Mouse (Mus musculus) lung, postnatal 10 days (tissue): ENCODE results near the gene Trmt10a.
"Not testable (repeated sequence)": the region's sequence is repeated elsewhere in the genome, so short reads cannot be mapped to it uniquely, and the experiment has no call there.

ENCODE experiments used
- DNase-seq: peaks from one replicate; pipeline ENCODE4 v3.0.0; 2021

Gene Trmt10a

GRCm38 (mm10) chr3:138138146-138138545 lies 5.1 kb upstream of the Trmt10a start:
- DNase-seq = not testable (repeated sequence)

- DNase-seq = no peak
These were observed 3.6 kb upstream of the Trmt10a start for GRCm38 (mm10) chr3:138139663-138140062.

DNA sequence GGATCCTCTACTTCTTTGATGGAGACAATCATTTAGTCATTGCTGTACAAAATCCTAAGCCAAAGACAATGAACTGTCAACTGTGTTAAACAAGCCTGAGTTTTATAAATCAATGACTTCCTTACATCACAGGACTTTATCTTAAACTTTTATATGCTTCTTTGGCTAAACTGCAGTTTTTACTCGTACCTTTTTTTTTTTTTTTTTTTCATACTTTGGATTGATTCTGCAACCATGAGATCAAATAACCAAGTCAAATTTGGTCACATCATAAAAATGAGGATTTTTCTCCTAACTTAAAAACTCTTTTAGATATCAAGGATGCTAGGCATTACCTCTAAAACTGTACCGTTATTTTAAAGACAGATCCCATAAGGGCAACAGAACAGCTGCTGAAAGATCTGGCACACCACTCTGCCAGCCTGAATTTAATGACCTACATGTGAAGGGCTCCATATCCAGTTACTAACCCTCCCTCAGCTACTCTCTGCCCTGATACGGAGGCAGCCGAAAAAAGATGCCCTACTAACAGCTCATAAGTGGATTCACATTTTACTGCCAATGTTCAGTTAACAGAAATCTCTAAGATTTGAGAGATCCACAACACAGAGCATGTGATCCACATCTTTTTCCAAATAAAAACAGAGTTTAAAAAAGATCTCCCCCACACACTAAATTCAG lies 1.1 kb upstream of the Trmt10a start:
- DNase-seq = no peak

- no peak for DNase-seq
These were observed 424 bp upstream of the Trmt10a start for GRCm38 (mm10) chr3:138142733-138143314.

- DNase-seq = no peak
These were observed 903 bp downstream of the Trmt10a start for GRCm38 (mm10) chr3:138144060-138144641.

GRCm38 (mm10) chr3:138144642-138145171 lies 1.5 kb downstream of the Trmt10a start, which contains the start of gene Mttp:
Gene Mttp (minus strand): TSS chr3:138144968.
- DNase-seq = peak; percentile 91

DNA sequence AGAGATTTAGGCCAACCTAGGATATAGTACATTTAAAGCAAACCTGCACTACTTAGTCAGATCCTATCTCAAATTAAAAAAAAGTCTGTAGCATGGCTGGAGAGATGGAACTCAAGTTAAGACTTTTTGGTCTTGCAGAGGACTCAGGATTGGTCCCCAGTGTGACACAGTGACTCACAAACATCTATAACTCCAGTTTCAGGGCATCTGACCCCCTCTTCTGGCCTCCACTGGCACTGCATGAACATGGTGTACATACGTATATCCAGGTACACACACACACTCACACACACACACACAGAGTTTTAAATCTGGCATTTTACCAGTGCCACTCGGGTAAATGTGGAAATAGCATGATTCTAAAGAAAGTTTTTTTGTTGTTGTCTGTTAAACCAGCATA lies 5.6 kb downstream of the Trmt10a start:
- no peak for DNase-seq

DNA sequence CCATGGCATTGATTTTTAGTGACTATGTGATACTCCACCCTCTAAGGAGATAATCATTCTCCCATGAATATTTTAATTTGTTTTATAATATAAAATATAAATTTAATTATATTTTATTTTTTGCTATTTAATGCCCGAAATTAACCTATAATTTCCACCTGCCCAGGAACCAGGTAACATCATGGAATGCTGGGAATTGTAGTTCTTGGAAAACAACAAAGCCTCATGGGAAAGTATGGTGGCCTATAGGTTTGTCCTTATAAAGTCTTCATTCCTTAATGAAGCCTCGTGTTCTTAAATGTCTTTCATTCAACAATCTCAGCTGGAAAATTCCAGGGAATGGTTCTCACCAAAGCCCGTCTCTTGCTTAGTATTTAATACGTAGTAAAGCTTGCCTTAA lies 11.8 kb downstream of the Trmt10a start:
- DNase-seq = no peak

DNA sequence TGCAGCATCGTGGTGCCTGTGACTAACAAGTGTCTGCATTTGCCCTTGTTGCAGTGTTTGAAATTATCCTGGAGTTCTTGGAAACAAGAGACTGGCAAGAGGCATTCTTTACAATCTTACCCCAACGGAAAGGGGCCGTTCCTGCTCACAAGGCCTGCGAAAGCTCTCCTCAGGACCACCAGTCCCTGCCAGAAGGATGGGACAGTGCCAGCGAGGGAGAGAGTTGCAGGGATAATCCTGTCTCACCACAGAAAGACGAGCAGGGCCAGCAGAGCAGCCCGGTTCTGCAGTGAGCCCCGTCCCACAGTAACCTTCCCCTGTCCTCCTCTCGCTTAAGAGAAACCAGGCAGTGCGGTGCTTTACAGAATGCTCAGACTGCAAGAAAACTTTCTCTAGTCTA lies 13.4 kb downstream of the Trmt10a start:
- no peak for DNase-seq

DNA sequence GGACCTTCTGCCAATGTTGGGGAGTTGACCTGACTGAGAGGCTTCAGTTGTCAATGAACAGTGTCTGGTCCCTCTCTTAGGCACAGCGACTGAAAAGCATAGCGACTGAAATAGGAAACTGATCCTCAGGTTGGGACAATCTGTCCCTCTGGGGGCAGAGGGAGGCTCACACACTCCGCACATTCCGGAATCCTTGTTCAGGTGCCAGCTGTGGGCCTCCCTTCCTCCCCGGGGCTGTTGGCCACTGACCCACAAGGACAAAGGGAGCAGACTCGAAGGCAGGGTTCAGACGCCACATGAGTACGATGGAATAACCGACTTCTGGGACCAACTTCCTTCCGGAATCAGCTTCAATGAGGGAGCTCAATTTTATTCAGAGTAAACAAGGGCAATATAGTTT lies 18.4 kb downstream of the Trmt10a start:
- DNase-seq = no peak

DNA sequence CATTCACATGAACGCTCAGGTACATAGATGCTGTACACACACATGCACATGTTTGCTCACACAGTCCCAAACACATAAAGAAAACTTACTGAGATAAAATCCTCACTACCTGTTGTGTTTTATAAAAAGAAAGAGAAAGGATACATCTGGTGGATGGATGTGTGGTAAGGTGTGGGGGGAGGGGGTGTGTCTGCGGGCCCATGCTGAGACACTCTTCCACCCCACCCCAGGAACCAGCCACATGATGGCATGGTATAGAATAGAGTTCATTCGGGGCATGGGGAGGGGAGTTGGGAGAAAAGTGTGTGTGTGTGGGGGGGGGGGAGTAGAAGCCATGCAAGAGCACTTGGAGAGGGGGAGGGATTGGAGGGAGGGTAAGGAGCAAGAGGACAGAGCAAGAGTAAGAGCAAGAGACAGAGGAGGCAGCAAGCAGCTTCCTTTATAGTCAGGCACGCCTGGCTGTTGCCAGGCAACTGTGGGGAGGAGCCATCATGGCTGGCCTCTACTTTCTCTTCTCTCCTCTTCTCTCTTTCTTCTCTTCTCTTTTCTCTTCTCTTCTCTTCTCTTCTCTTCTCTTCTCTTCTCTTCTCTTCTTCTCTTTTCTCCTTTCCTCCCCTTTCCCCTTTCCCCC lies 19.4 kb downstream of the Trmt10a start:
- DNase-seq = no peak

- no peak for DNase-seq
These were observed 30.0 kb downstream of the Trmt10a start for GRCm38 (mm10) chr3:138173291-138173690.

- no peak for DNase-seq
These were observed 32.3 kb downstream of the Trmt10a start for GRCm38 (mm10) chr3:138175551-138175950.

GRCm38 (mm10) chr3:138182019-138182418 lies 38.8 kb downstream of the Trmt10a start:
- DNase-seq = no peak

- DNase-seq = no peak
These were observed 40.1 kb downstream of the Trmt10a start for GRCm38 (mm10) chr3:138183371-138183770.

GRCm38 (mm10) chr3:138185290-138185689 lies 42.0 kb downstream of the Trmt10a start:
- DNase-seq = peak; percentile 73

DNA sequence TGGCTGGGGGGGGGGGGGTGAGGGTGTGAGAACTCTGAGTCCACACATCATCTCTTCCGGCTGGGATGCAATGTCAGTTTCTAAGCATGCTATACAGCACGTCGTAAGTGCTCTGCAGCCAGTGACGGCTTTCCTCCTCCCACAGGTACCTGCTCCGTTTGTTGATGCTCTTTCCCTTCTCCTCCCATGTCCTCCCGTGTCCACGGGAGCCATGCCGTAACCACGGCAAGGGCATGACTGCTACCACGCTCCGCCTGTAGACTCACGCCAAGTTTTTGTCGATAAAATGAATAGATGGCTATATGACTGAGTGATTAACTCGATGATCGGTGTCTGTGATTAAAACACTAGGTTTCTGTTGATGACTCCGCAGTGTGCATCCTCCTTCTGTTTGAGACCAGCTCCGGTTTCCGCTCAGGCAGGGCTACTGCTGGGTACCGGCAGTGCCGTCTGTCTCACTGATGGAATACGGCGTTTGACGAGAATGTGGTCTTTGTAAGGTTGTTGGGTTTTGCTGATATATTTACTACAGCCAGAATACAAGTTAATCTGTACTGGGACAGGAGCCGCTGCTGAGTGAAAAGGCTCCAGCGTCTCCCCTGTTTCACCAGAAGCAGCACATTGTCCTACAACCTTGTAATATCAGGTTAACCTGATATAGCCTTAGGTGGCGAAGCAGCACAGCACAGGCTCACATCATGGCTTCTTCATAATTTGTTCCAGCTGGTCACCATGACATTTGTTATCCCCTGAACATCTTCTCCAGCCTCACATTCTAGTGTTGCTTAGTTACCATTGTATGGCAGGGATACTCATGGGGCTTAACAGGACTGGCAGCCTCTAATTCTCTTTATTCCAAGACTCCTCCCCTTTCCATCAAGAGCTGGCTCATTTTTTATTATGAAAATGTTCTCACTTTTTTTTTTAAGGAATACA lies 43.0 kb downstream of the Trmt10a start:
- no peak for DNase-seq

- DNase-seq = no peak
These were observed 49.0 kb downstream of the Trmt10a start for GRCm38 (mm10) chr3:138192260-138192659.

- DNase-seq = peak; percentile 18
These were observed 50.5 kb downstream of the Trmt10a start, which contains the start of gene 4930579F01Rik for GRCm38 (mm10) chr3:138193683-138194302. Gene 4930579F01Rik (minus strand): TSS chr3:138193825.

- no peak for DNase-seq
These were observed 53.8 kb downstream of the Trmt10a start for GRCm38 (mm10) chr3:138197093-138197492.

DNA sequence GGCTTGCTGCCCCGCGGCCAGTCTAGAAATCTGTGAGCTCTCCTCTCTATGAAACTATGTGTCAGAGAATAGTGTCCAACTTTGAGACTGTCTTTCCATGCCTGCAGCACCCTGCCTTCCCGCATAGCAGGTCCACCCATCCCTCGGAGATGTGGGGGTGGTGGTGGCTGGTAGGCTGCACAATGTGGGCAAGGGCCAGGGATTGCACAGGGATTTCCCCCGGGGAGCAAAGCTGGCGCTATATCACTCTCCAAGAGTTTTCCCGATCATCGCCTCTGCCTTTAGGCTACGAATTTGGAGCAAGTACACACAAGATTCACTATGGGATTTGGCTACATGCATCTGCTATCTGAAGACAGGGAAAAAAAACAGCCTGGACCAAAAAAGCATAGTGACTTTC lies 54.3 kb downstream of the Trmt10a start:
- no peak for DNase-seq
